Comparison of ENCODE assay signal across 8 mouse cellular contexts in the genomic region with DNA sequence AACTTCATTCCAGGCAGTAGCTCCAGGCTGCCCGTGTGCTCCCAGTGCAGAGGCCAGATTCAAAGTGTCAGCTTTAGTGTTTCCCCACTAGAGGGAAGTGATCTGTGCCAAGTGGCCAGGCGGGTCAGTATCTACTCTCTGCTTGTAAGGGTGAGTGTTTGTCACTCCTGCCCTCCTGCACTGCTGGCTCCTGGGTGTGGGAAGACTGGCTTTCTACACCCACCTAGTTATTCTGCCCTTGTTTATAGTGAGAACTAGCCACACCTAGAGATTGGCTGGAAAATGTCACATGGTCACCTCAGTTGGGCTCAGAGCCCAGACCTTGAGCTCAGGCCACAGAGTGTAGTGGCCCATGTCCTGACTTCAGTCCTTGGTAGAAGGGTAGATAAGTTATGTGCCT. TPM values are rescaled to one million over a fixed set of nuclear protein-coding genes. Genes with fewer than 3 reads are reported as not detected.
DNase-seq lines count a peak whose midpoint lies in the region; ATAC-seq and TF ChIP-seq lines count a peak whose summit lies in the region.

No protein-coding gene starts in this region.

- no peak overlapping the region; the same call in 1 of the 2 replicates for H3K4me2 ChIP-seq in lung, embryonic 16.5 days (ENCODE audit: low read depth, low read length)
- no peak overlapping the region for H3K4me2 ChIP-seq in forebrain, embryonic 15.5 days (replicated peaks)

- H3K27me3 ChIP-seq in lung, embryonic 16.5 days (ENCODE audit: control insufficient read depth, insufficient read depth, low read depth, low read length) = no peaks in the 10 kb centered on the region
- H3K27me3 ChIP-seq in forebrain, embryonic 15.5 days = no peaks in the 10 kb centered on the region

- H3K4me3 ChIP-seq in left cerebral cortex, adult 2 months = no peak overlapping the region
- no peak overlapping the region for H3K4me3 ChIP-seq in lung, embryonic 16.5 days (ENCODE audit: low read length)
- H3K4me3 ChIP-seq in forebrain, embryonic 15.5 days = no peak overlapping the region

- H3K4me1 ChIP-seq in lung, embryonic 16.5 days (replicated peaks; ENCODE audit: control insufficient read depth, insufficient read depth, low read length) = peaks cover 17% of the 10 kb centered on the region
- H3K4me1 ChIP-seq in forebrain, embryonic 15.5 days = peaks cover 17% of the 10 kb centered on the region

- TF ChIP-seq CTCF in left cerebral cortex, adult 2 months (IDR thresholded peaks at IDR 0.05) = peak; percentile 8

- intact Hi-C loops in left cerebral cortex, adult 2 months (cut with DNase I) = no loop called here
- intact Hi-C loops in heart, postnatal 10 days (cut with DNase I) = no loop called here

- H3K36me3 ChIP-seq in lung, embryonic 16.5 days (ENCODE audit: control insufficient read depth, insufficient read depth, low read length) = peaks cover 20% of the 10 kb centered on the region
- H3K36me3 ChIP-seq in forebrain, embryonic 15.5 days = peaks cover 19% of the 10 kb centered on the region

- 0 out of 2 replicates have a peak, but pooled peaks cover 3% of the 10 kb centered on the region for H3K9me3 ChIP-seq in lung, embryonic 16.5 days (ENCODE audit: control insufficient read depth, low read length)
- H3K9me3 ChIP-seq in forebrain, embryonic 15.5 days = no peaks in the 10 kb centered on the region

- ATAC-seq in lung, embryonic 16.5 days (ENCODE audit: low read depth) = peak; percentile 68
- ATAC-seq in forebrain, embryonic 15.5 days (replicated peaks) = no peak
- no peak for ATAC-seq in inflammation-experienced regulatory T-cells, adult 6 months
- ATAC-seq in erythroid progenitor cell, adult 5-6 weeks (replicated peaks; ENCODE audit: low FRiP score, poor library complexity, severe bottlenecking) = no peak

- WGBS in lung, embryonic 16.5 days = 51% methylated on average over 2 of the region's 2 CpGs
- WGBS in forebrain, embryonic 15.5 days = 79% methylated on average over 2 of the region's 2 CpGs

- H3K9ac ChIP-seq in lung, embryonic 16.5 days (ENCODE audit: low read length) = no peak overlapping the region; the same call in 1 of the 2 replicates
- no peak overlapping the region for H3K9ac ChIP-seq in forebrain, embryonic 15.5 days (replicated peaks)

- no peak overlapping the region for H3K27ac ChIP-seq in left cerebral cortex, adult 2 months
- peak overlapping the region; percentile 49; the same call in 1 of the 2 replicates for H3K27ac ChIP-seq in lung, embryonic 16.5 days (ENCODE audit: low read length)
- no peak overlapping the region for H3K27ac ChIP-seq in forebrain, embryonic 15.5 days (replicated peaks)

- DNase-seq in left cerebral cortex, adult 2 months (ENCODE audit: extremely low spot score in 1 of 2, low spot score in 2 of 2) = no peak
- no peak for DNase-seq in left cerebral cortex, adult 9 months (ENCODE audit: low spot score in 2 of 2)
- peak; percentile 67 for DNase-seq in adrenal gland, postnatal 14 days
- DNase-seq in heart, postnatal 10 days = peak; percentile 82 to 87

RNA-seq across cellular contexts. Expression of gene Rit1, which starts 2.5 kb away (rescaled TPM):
- 10 to 100 TPM; 41.1 to 45.8 TPM for total RNA-seq in left cerebral cortex, adult 2 months (2021)
- 39.1 and 48.1 TPM in 2 replicates for total RNA-seq in adrenal gland, postnatal 14 days (2021)
- 10 to 100 TPM; 59.4 to 70.2 TPM for total RNA-seq in heart, postnatal 10 days (2021)
- 58.9 and 68.9 TPM in 2 replicates for polyA plus RNA-seq in lung, embryonic 16.5 days (2015; fragmentation: Nextera tagmentation; extraction: Ambion mirVana)
- 51.6 and 53.1 TPM in 2 replicates for polyA plus RNA-seq in forebrain, embryonic 15.5 days (2015; fragmentation: Nextera tagmentation; extraction: Ambion mirVana)
- polyA plus RNA-seq in inflammation-experienced regulatory T-cells, adult 6 months (2017; shearing (Covaris generic)) = 10 to 100 TPM; 34.1 to 55.2 (median 40.3) TPM
- 13.0 and 20.2 TPM in 2 replicates for total RNA-seq in erythroid progenitor cell, adult 5-6 weeks (2015; ENCODE audit: low replicate concordance)
- 27.6 and 45.9 TPM in 2 replicates for total RNA-seq in erythroid progenitor cell, adult 5-6 weeks (2017; ENCODE audit: low replicate concordance)

RNA-seq across cellular contexts. Expression of gene Khdc4, which starts 33.5 kb away (rescaled TPM):
- total RNA-seq in left cerebral cortex, adult 2 months (2021) = 10 to 100 TPM; 55.3 to 59.3 TPM
- 56.1 and 62.8 TPM in 2 replicates for total RNA-seq in adrenal gland, postnatal 14 days (2021)
- total RNA-seq in heart, postnatal 10 days (2021) = 10 to 100 TPM; 39.5 to 42.9 TPM
- 82.1 and 86.2 TPM in 2 replicates for polyA plus RNA-seq in lung, embryonic 16.5 days (2015; fragmentation: Nextera tagmentation; extraction: Ambion mirVana)
- polyA plus RNA-seq in forebrain, embryonic 15.5 days (2015; fragmentation: Nextera tagmentation; extraction: Ambion mirVana) = 102 and 104 TPM in 2 replicates
- polyA plus RNA-seq in inflammation-experienced regulatory T-cells, adult 6 months (2017; shearing (Covaris generic)) = 10 to 100 TPM; 36.1 to 57.0 (median 47.9) TPM
- total RNA-seq in erythroid progenitor cell, adult 5-6 weeks (2015; ENCODE audit: low replicate concordance) = 56.9 and 69.2 TPM in 2 replicates
- total RNA-seq in erythroid progenitor cell, adult 5-6 weeks (2017; ENCODE audit: low replicate concordance) = 37.8 and 62.8 TPM in 2 replicates

RNA-seq across cellular contexts. Expression of gene Syt11, which starts 55.9 kb away (rescaled TPM):
- total RNA-seq in left cerebral cortex, adult 2 months (2021) = 100 to 1,000 TPM; 513 to 521 TPM
- total RNA-seq in adrenal gland, postnatal 14 days (2021) = 7.5 and 15.1 TPM in 2 replicates
- total RNA-seq in heart, postnatal 10 days (2021) = 1 to 10 TPM; 5.7 to 6.7 TPM
- polyA plus RNA-seq in lung, embryonic 16.5 days (2015; fragmentation: Nextera tagmentation; extraction: Ambion mirVana) = 8.0 and 8.1 TPM in 2 replicates
- polyA plus RNA-seq in forebrain, embryonic 15.5 days (2015; fragmentation: Nextera tagmentation; extraction: Ambion mirVana) = 236 TPM in 2 replicates
- 100 to 1,000 TPM; 105 to 132 (median 111) TPM for polyA plus RNA-seq in inflammation-experienced regulatory T-cells, adult 6 months (2017; shearing (Covaris generic))
- 0.36 TPM in 1 of 2 replicates, not detected in the other for total RNA-seq in erythroid progenitor cell, adult 5-6 weeks (2015; ENCODE audit: low replicate concordance)
- 0.39 TPM in 1 of 2 replicates, not detected in the other for total RNA-seq in erythroid progenitor cell, adult 5-6 weeks (2017; ENCODE audit: low replicate concordance)

Comparison
In these comparisons a context has a peak if more than half of its experiments do, and no peak if none do; other contexts are left out.
1. DNase-seq: peak in adrenal gland, postnatal 14 days (single experiment) and heart, postnatal 10 days (2 of 2); none in left cerebral cortex, adult 2 months (0 of 2) and left cerebral cortex, adult 9 months (0 of 2).
2. RNA of gene Syt11, which starts 55.9 kb away (total RNA-seq): 513 to 521 TPM in left cerebral cortex, adult 2 months; 7.5 to 15.1 TPM in adrenal gland, postnatal 14 days, 5.7 to 6.7 TPM in heart, postnatal 10 days and 0.36 to 0.39 TPM in erythroid progenitor cell, adult 5-6 weeks; every median in the first group is over 10 times any median in the second.